Mouse (Mus musculus) hindbrain, embryonic 10.5 days (tissue): ENCODE data around the gene Map3k5. TPM values are rescaled to one million over a fixed set of nuclear protein-coding genes. Genes with fewer than 3 reads are reported as not detected.
"Not testable (repeated sequence)": the region's sequence is repeated elsewhere in the genome, so short reads cannot be mapped to it uniquely, and the experiment has no call there.

Source experiments
- DNase-seq: peaks from one replicate; pipeline ENCODE4 v3.0.0-alpha.2; 2017; ENCODE audit warnings: low spot score
- H3K27ac ChIP-seq: fragments of 300-500 bp; sonication (generic); 2 replicates; pipeline ENCODE4 v1.5.1; 2016; ENCODE audit warnings: mild to moderate bottlenecking, moderate library complexity
- H3K27me3 ChIP-seq: fragments of 300-500 bp; sonication (generic); 2 replicates; pipeline ENCODE4 v1.6.1; 2016; ENCODE audit warnings: mild to moderate bottlenecking; ENCODE audit not compliant: poor library complexity, insufficient read depth, severe bottlenecking
- H3K36me3 ChIP-seq: fragments of 300-500 bp; sonication (generic); 2 replicates; pipeline ENCODE4 v1.6.1; 2016; ENCODE audit warnings: mild to moderate bottlenecking, moderate library complexity
- H3K4me1 ChIP-seq: fragments of 300-500 bp; sonication (generic); replicated peaks from 2 replicates; pipeline ENCODE4 v1.6.1; 2016; ENCODE audit warnings: mild to moderate bottlenecking
- H3K4me3 ChIP-seq: fragments of 300-500 bp; sonication (generic); 2 replicates; pipeline ENCODE4 v1.5.1; 2016; ENCODE audit warnings: mild to moderate bottlenecking, moderate library complexity
- H3K9me3 ChIP-seq: fragments of 300-500 bp; sonication (generic); 2 replicates; pipeline ENCODE4 v1.6.1; 2016; ENCODE audit warnings: mild to moderate bottlenecking, moderate library complexity
- WGBS: fragments of 180-500 bp; shearing (Covaris S2); methylation state at CpG from one replicate; pipeline ENCODE4 v1.1.7; 2016; 5-methylcytosine and 5-hydroxymethylcytosine counted together
- polyA plus RNA-seq: library from polyadenylated mRNA; unstranded; fragments of >200 nt; fragmentation: Nextera tagmentation; extraction: Ambion mirVana; gene quantifications from 2 replicates; pipeline ENCODE4 v1.2.1, GENCODE M21; 2016

Gene Map3k5
- polyA plus RNA-seq, 1 experiment from 2014 or later: 0.55 TPM

- DNase-seq: no peak
- WGBS: 51% methylated on average over 1 of the region's 1 CpGs
- H3K36me3 ChIP-seq: no peaks in the 10 kb centered on the region
Measured at GRCm38 (mm10) chr10:19911583-19911982, 22.7 kb upstream of the Map3k5 start.

GRCm38 (mm10) chr10:19913806-19914205 lies 20.5 kb upstream of the Map3k5 start:
- Histone ChIP-seq H3K27me3 (peaks cover 7% of the 10 kb centered on the region; the same call in 1 of the 2 replicates), H3K36me3 (no peaks in the 10 kb centered on the region), H3K27ac (no peak overlapping the region), H3K4me1 (no peaks in the 10 kb centered on the region), H3K9me3 (no peaks in the 10 kb centered on the region), H3K4me3 (no peak overlapping the region)
- WGBS: 86% methylated on average over 4 of the region's 4 CpGs
- DNase-seq: no peak

More at GRCm38 (mm10) chr10:19911583-19911982, 22.7 kb upstream of the Map3k5 start:
- peaks cover 7% of the 10 kb centered on the region; the same call in 1 of the 2 replicates for H3K27me3 ChIP-seq
- peaks cover 5% of the 10 kb centered on the region; the same call in 1 of the 2 replicates for H3K4me1 ChIP-seq
- H3K9me3 ChIP-seq: no peaks in the 10 kb centered on the region
- no peak overlapping the region for H3K27ac ChIP-seq
- H3K4me3 ChIP-seq: no peak overlapping the region

GRCm38 (mm10) chr10:19915301-19915700 lies 19.0 kb upstream of the Map3k5 start:
- 0 out of 2 replicates have a peak, but pooled peaks cover under 1% of the 10 kb centered on the region for H3K27me3 ChIP-seq
- no peak for DNase-seq
- no peaks in the 10 kb centered on the region for H3K4me1 ChIP-seq
- H3K27ac ChIP-seq: no peak overlapping the region
- H3K36me3 ChIP-seq: no peaks in the 10 kb centered on the region
- 60% methylated on average over 1 of the region's 1 CpGs for WGBS
- H3K4me3 ChIP-seq: no peak overlapping the region
- no peaks in the 10 kb centered on the region for H3K9me3 ChIP-seq

- no peak for DNase-seq
- WGBS: 68% methylated on average over 4 of the region's 4 CpGs
Measured at GRCm38 (mm10) chr10:19922410-19922809, 11.9 kb upstream of the Map3k5 start.

GRCm38 (mm10) chr10:19924256-19924655 lies 10.0 kb upstream of the Map3k5 start:
- Histone ChIP-seq H3K9me3 (no peaks in the 10 kb centered on the region), H3K27ac (no peak overlapping the region), H3K36me3 (no peaks in the 10 kb centered on the region), H3K27me3 (no peaks in the 10 kb centered on the region), H3K4me1 (no peaks in the 10 kb centered on the region), H3K4me3 (no peak overlapping the region)
- 84% methylated on average over 2 of the region's 2 CpGs for WGBS
- no peak for DNase-seq

More at GRCm38 (mm10) chr10:19922410-19922809, 11.9 kb upstream of the Map3k5 start:
- Histone ChIP-seq H3K4me1 (no peaks in the 10 kb centered on the region), H3K36me3 (no peaks in the 10 kb centered on the region), H3K4me3 (no peak overlapping the region), H3K27ac (no peak overlapping the region), H3K27me3 (no peaks in the 10 kb centered on the region), H3K9me3 (no peaks in the 10 kb centered on the region)

- not testable (repeated sequence) for H3K4me3 ChIP-seq, H3K4me1 ChIP-seq, H3K36me3 ChIP-seq, H3K27ac ChIP-seq, H3K9me3 ChIP-seq, H3K27me3 ChIP-seq, DNase-seq
- WGBS: 95% methylated on average over 4 of the region's 4 CpGs
Measured at GRCm38 (mm10) chr10:19926391-19926897, 7.8 kb upstream of the Map3k5 start.

GRCm38 (mm10) chr10:19928205-19928604 lies 6.1 kb upstream of the Map3k5 start:
- Histone ChIP-seq H3K4me3 (no peak overlapping the region), H3K36me3 (no peaks in the 10 kb centered on the region), H3K27ac (no peak overlapping the region), H3K9me3 (no peaks in the 10 kb centered on the region), H3K27me3 (peaks cover 19% of the 10 kb centered on the region), H3K4me1 (peaks cover 2% of the 10 kb centered on the region)
- 73% methylated on average over 1 of the region's 1 CpGs for WGBS
- no peak for DNase-seq

- WGBS: 44% methylated on average over 3 of the region's 3 CpGs
- Histone ChIP-seq H3K4me1 (peaks cover 32% of the 10 kb centered on the region), H3K9me3 (no peaks in the 10 kb centered on the region), H3K36me3 (no peaks in the 10 kb centered on the region), H3K4me3 (peak overlapping the region; percentile 74), H3K27ac (no peak overlapping the region), H3K27me3 (peaks cover 58% of the 10 kb centered on the region)
- DNase-seq: no peak
Measured at GRCm38 (mm10) chr10:19932986-19933385, 1.3 kb upstream of the Map3k5 start.

GRCm38 (mm10) chr10:19933511-19934383 lies 525 bp upstream of the Map3k5 start:
- under 1% methylated on average over 96 of the region's 97 CpGs for WGBS

GRCm38 (mm10) chr10:19935295-19935623 lies 987 bp downstream of the Map3k5 start:
- H3K27ac ChIP-seq: 0 out of 2 replicates have a peak overlapping the region, but pooled peaks have one; percentile 87
- peak; percentile 37 for DNase-seq

More at GRCm38 (mm10) chr10:19933511-19934383, 525 bp upstream of the Map3k5 start:
- peak overlapping the region; percentile 74 for H3K4me3 ChIP-seq
- peaks cover 58% of the 10 kb centered on the region for H3K27me3 ChIP-seq
- peaks cover 32% of the 10 kb centered on the region for H3K4me1 ChIP-seq
- DNase-seq: peak; percentile 77
- no peaks in the 10 kb centered on the region for H3K36me3 ChIP-seq
- peak overlapping the region; percentile 87 for H3K27ac ChIP-seq
- H3K9me3 ChIP-seq: no peaks in the 10 kb centered on the region

GRCm38 (mm10) chr10:19935821-19936367 lies 1.6 kb downstream of the Map3k5 start:
- DNase-seq: no peak
- H3K27ac ChIP-seq: no peak overlapping the region
- no peaks in the 10 kb centered on the region for H3K9me3 ChIP-seq
- peaks cover 58% of the 10 kb centered on the region for H3K27me3 ChIP-seq
- H3K4me3 ChIP-seq: no peak overlapping the region
- peaks cover 38% of the 10 kb centered on the region for H3K4me1 ChIP-seq
- no peaks in the 10 kb centered on the region for H3K36me3 ChIP-seq
- 68% methylated on average over 4 of the region's 4 CpGs for WGBS

More at GRCm38 (mm10) chr10:19935295-19935623, 987 bp downstream of the Map3k5 start:
- no peaks in the 10 kb centered on the region for H3K9me3 ChIP-seq
- WGBS: 4% methylated on average over 10 of the region's 10 CpGs
- no peaks in the 10 kb centered on the region for H3K36me3 ChIP-seq
- peaks cover 58% of the 10 kb centered on the region for H3K27me3 ChIP-seq
- H3K4me3 ChIP-seq: peak overlapping the region; percentile 74
- peaks cover 38% of the 10 kb centered on the region for H3K4me1 ChIP-seq

- no peaks in the 10 kb centered on the region for H3K9me3 ChIP-seq
- H3K36me3 ChIP-seq: no peaks in the 10 kb centered on the region
- H3K27ac ChIP-seq: no peak overlapping the region
- no peak for DNase-seq
- no peak overlapping the region for H3K4me3 ChIP-seq
- WGBS: 58% methylated on average over 9 of the region's 9 CpGs
- H3K4me1 ChIP-seq: peaks cover 38% of the 10 kb centered on the region
- peaks cover 50% of the 10 kb centered on the region for H3K27me3 ChIP-seq
Measured at GRCm38 (mm10) chr10:19936961-19937708, 2.9 kb downstream of the Map3k5 start.
